Mouse (Mus musculus) brown adipose tissue, adult 24 weeks (tissue): ENCODE results near the gene Kctd13. TPM values are rescaled to one million over a fixed set of nuclear protein-coding genes. Genes with fewer than 3 reads are reported as not detected.

Source experiments
- H3K27ac ChIP-seq: fragments of 200-500 bp; replicated peaks from 2 replicates; pipeline ENCODE4 v1.5.1; 2012; ENCODE audit warnings: low read depth, mild to moderate bottlenecking, low read length
- H3K4me1 ChIP-seq: fragments of 200-500 bp; 2 replicates; pipeline ENCODE4 v1.6.1; 2012; ENCODE audit warnings: low read length, mixed read lengths; ENCODE audit not compliant: control insufficient read depth, insufficient read depth, insufficient read length
- H3K4me3 ChIP-seq: fragments of 200-500 bp; 2 replicates; pipeline ENCODE4 v1.5.1; 2012; ENCODE audit warnings: low read depth, mild to moderate bottlenecking, low read length, moderate library complexity; ENCODE audit not compliant: insufficient read depth
- polyA plus RNA-seq: library from polyadenylated mRNA; stranded (reverse); fragments of >200 nt; gene quantifications from 2 replicates; pipeline ENCODE4 v1.2.4, GENCODE M21; 2012; ENCODE audit not compliant: missing spikeins, insufficient read depth, insufficient read length

The Kctd13 gene
- polyA plus RNA-seq, 1 experiment = 10.9 TPM

DNA sequence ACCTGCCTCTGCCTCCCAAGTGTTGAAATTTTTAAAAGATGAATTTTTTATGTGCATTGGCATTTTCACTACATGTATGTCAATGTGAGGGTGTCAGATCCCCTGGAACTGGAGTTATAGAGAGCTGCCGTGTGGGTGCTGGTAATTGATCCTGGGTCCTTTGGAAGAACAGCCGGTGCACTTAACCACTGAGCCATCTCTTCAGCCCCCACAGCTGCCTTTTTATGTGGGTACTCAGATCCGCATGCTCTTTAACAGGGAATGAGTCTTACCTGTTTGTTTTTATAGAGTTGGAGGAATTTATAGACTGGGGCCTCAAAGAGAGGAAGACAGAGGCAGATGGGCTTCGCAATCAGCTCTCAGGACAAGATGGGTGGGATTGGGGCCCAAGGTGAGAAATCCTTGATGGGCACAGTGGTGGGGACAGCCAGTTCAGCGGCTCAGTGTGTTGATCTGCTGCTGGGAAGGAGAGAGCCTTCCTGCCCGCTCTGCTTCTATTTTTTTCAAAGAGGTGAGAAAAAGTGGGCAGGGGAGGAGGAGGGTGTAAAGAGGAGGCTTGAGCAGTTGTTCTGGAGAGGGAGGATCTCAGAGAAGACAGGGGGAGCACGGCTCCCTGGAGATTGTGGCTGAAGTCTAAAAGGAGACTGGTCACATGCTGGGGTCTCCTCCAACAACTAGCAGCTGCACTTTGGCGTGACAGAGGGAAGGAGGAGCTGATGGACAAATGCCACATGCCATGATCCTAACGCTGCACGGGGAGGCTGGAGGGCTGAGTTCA, 56.2 kb downstream of the Kctd13 start:
- Histone ChIP-seq H3K27ac (no peak overlapping the region), H3K4me3 (no peak overlapping the region), H3K4me1 (no peaks in the 10 kb centered on the region)

DNA sequence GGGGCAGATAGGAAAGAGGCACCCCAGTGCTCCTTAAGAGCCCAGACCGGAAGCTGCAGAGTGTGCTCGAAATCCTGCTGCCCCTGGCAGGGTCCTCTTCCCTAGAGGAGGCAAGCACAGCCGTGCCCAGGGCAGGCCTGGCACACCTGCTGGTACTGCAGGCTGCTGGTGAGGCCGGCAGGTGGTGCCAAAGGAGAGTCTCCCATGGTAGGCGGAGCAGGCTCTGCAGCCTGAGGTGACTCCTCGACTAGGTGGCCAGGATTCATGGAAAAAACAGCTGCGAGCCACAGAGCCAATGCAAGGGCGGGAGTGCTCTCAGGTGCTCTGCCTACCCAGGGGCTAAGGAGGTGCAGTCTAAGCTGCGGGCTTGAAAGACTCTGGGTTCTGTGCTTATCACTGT, 57.6 kb downstream of the Kctd13 start:
- Histone ChIP-seq H3K27ac (no peak overlapping the region), H3K4me1 (no peaks in the 10 kb centered on the region), H3K4me3 (no peak overlapping the region)

DNA sequence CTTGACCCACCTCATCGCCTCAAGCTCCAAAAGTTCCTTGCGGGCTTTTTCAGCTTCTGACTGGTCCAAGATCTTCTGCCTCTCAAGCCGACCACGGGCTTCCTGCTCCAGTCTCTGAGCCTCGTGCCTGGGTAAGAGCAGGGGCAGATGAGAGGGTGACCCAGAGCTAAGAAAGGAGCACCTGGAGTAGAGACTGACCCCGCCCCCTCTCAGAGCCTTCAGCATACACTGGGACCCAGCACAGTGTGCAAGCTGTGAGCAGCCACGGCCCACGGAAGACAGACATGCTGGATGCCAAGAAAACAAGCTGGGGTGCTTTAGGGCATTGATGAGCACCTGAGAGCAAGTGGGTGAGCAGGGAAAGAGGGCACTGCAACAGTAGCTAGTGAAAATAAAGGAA, 60.1 kb downstream of the Kctd13 start:
- Histone ChIP-seq H3K27ac (no peak overlapping the region), H3K4me1 (no peaks in the 10 kb centered on the region), H3K4me3 (no peak overlapping the region)

Other genes starting within 250 kb of the Kctd13 start
- gene Bola2, start 233.5 kb upstream of the Kctd13 start, polyA plus RNA-seq = 40.0 and 49.0 TPM in 2 replicates
- 4.0 and 5.8 TPM in 2 replicates for gene Slx1b, start 233.1 kb upstream of the Kctd13 start, polyA plus RNA-seq
- 8.5 and 10.0 TPM in 2 replicates for gene Coro1a, start 221.1 kb upstream of the Kctd13 start, polyA plus RNA-seq
- gene Mapk3, start 169.3 kb upstream of the Kctd13 start, polyA plus RNA-seq = 68.9 and 90.6 TPM in 2 replicates
- gene Gdpd3, start 162.5 kb upstream of the Kctd13 start, polyA plus RNA-seq = not detected in 2 replicates
- 156 and 157 TPM in 2 replicates for gene Ypel3, start 151.9 kb upstream of the Kctd13 start, polyA plus RNA-seq
- not detected in 2 replicates for gene Tbx6, start 147.4 kb upstream of the Kctd13 start, polyA plus RNA-seq
- 46.4 and 53.3 TPM in 2 replicates for gene Ppp4c, start 136.4 kb upstream of the Kctd13 start, polyA plus RNA-seq
- 50.7 and 63.7 TPM in 2 replicates for gene Fam57b, start 131.2 kb upstream of the Kctd13 start, polyA plus RNA-seq
- gene 4930451I11Rik, start 97.2 kb upstream of the Kctd13 start, polyA plus RNA-seq = not detected in 2 replicates
- not detected in 2 replicates for gene Doc2a, start 81.5 kb upstream of the Kctd13 start, polyA plus RNA-seq
- gene Hirip3, start 66.9 kb upstream of the Kctd13 start, polyA plus RNA-seq = 6.1 and 7.4 TPM in 2 replicates
- 16.4 and 27.1 TPM in 2 replicates for gene Ino80e, start 66.5 kb upstream of the Kctd13 start, polyA plus RNA-seq
- gene Taok2, start 44.2 kb upstream of the Kctd13 start, polyA plus RNA-seq = 17.6 and 22.7 TPM in 2 replicates
- 41.9 and 45.2 TPM in 2 replicates for gene Tmem219, start 6.0 kb upstream of the Kctd13 start, polyA plus RNA-seq
- gene Asphd1, start 20.7 kb downstream of the Kctd13 start, polyA plus RNA-seq = not detected in 2 replicates
- gene Sez6l2, start 21.7 kb downstream of the Kctd13 start, polyA plus RNA-seq = 0.71 and 0.75 TPM in 2 replicates
- 33.4 and 41.3 TPM in 2 replicates for gene Cdipt, start 47.0 kb downstream of the Kctd13 start, polyA plus RNA-seq
- gene Cdiptos, start 47.2 kb downstream of the Kctd13 start, polyA plus RNA-seq = 2.0 and 2.3 TPM in 2 replicates
- gene Mvp, start 85.7 kb downstream of the Kctd13 start, polyA plus RNA-seq = 27.9 and 52.7 TPM in 2 replicates
- 14.1 TPM in 1 of 2 replicates, not detected in the other for gene Pagr1b, start 87.6 kb downstream of the Kctd13 start, polyA plus RNA-seq
- gene Pagr1a, start 88.5 kb downstream of the Kctd13 start, polyA plus RNA-seq = 5.9 and 26.0 TPM in 2 replicates
- 12.4 TPM in 1 of 2 replicates, not detected in the other for gene Gm42742, start 92.2 kb downstream of the Kctd13 start, polyA plus RNA-seq
- gene Prrt2, start 92.3 kb downstream of the Kctd13 start, polyA plus RNA-seq = 0.55 and 0.58 TPM in 2 replicates
- gene Maz, start 98.2 kb downstream of the Kctd13 start, polyA plus RNA-seq = 23.3 and 33.6 TPM in 2 replicates
- gene Kif22, start 113.6 kb downstream of the Kctd13 start, polyA plus RNA-seq = not detected in 2 replicates
- not detected in 2 replicates for gene Zg16, start 158.4 kb downstream of the Kctd13 start, polyA plus RNA-seq
- 0.96 and 1.8 TPM in 2 replicates for gene AI467606, start 162.5 kb downstream of the Kctd13 start, polyA plus RNA-seq
- 0.75 and 1.5 TPM in 2 replicates for gene Qprt, start 193.3 kb downstream of the Kctd13 start, polyA plus RNA-seq
- 0.44 TPM in 1 of 2 replicates, not detected in the other for gene Spn, start 208.9 kb downstream of the Kctd13 start, polyA plus RNA-seq